Mouse (Mus musculus): ENCODE measurements around the gene Dhx58. TPM values are rescaled to one million over a fixed set of nuclear protein-coding genes. Genes with fewer than 3 reads are reported as not detected.
A peak's percentile ranks its signal among the peaks of the same experiment; 100 is the strongest.
"Not testable (repeated sequence)": the region's sequence is repeated elsewhere in the genome, so short reads cannot be mapped to it uniquely, and the experiment has no call there.

Gene Dhx58
- total RNA-seq, 2 experiments from 2014 or later: 39.5 to 60.6 TPM

GRCm38 (mm10) chr11:100702081-100702851 lies 1.8 kb downstream of the Dhx58 start:
- peak; percentile 72 to 79 for DNase-seq

DNA sequence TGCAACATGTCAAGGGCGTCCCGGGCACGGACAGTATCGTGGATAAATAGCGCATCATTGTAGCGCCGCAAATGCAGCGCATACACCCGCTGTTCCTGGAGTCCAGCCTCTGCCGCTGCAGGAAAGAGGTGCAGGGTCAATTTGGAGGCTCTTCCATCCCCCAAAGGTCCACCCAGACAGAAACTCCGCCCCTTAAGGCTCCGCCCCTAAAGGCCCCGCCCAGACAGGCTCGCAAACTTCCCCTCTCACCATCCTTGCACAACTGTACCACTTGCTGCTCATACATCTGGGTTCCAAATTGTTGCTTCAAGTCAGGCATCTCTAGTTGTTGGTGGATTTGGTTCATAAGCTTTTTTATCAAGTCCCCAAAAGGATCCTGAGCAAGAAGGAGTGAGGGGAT lies 2.8 kb downstream of the Dhx58 start:
- DNase-seq: peak; percentile 87 to 91

- DNase-seq: no peak
Observed at GRCm38 (mm10) chr11:100700710-100701109, 3.4 kb downstream of the Dhx58 start.

DNA sequence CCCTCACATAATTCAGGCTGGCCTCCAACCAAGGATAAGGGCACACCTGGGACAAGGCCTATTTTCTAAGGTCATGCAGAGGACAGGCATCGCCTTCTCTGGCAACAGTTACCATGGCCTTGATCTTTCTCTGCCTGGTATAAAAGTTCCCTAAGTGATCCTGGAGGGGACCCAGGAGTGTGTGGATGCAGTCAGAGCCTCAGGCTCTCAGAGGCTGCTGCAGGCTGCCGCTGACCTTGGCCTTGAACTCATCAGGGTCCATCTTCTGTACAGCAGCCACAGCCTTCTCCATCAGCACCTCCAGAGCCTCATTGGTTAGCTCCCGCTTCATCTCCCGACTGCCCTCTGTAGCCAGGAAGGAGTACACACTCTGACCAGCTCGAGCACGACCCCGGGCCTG lies 6.2 kb downstream of the Dhx58 start:
- DNase-seq: peak; percentile 66 to 71

- peak; percentile 84 for DNase-seq
Observed at GRCm38 (mm10) chr11:100694926-100695325, 9.1 kb downstream of the Dhx58 start.

GRCm38 (mm10) chr11:100693154-100693553 lies 10.9 kb downstream of the Dhx58 start:
- no peak for DNase-seq

DNA sequence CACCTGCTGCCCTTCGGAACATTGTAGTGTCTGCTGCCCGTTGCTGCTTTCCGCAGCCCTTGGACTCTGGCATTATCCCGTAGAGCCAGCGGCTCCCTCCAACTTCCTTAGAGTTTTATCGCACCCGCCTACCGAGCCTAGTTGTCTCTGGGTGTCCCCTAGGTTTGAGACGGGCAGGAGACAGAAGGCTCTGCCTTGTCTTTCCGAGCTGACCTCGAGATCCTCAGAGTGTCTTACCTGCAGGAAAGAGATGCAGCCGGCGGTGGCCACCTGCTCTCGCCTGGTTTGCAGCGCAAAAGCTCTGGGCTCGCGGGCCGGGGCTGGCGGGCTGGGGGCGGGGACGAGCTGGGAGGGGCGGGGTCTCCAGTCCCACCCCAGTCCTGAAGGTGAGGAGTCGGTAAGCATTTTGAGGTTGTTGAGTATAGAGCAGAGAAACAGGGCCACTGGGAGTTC lies 11.9 kb downstream of the Dhx58 start, which contains the start of gene Zfp385c:
Zfp385c (minus strand) TSS at position 292 of the 453 bp plus-strand sequence.
- no peak for DNase-seq

- DNase-seq: no peak
Observed at GRCm38 (mm10) chr11:100690389-100690788, 13.7 kb downstream of the Dhx58 start.

DNA sequence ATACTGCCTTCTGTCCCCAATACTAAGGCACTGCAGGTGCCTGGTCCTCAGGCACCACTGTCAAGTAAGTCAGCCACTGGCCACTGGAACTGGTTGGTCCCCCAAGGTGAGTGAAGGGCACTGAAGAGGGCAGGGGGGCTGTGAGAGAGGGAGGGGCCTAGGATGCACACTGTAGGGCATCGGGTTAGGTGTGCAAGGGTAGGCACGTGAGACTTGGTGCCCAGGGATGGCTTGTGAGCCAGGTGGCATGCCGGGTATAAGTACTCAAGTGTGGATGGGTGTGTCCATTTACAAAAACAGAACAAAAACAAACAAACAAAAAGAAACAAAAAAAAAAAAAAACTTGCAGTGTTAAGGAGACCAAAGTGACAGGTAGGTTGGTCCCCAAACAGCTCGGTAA lies 15.6 kb downstream of the Dhx58 start:
- no peak for DNase-seq

DNA sequence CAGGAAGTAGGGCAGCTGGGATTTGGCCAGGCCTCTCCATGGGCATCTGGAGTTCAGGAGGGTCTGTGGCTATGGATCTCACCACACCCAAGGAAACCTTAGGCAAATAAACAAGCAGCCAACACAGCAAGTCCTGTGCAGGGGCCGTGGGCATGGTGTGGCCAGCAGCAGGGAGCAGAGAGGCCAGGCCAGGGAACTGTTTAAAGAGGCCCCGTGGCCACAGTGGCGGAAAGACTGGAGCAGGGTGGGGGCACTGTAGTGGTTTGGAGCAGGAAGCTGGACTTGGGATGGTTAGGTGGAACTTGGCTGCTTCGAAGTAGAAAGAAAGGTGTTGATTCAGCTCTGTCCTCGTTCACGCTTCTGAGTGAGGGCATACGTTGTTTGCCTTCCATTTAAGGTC lies 16.8 kb downstream of the Dhx58 start:
- no peak for DNase-seq

GRCm38 (mm10) chr11:100685371-100685770 lies 18.7 kb downstream of the Dhx58 start:
- no peak for DNase-seq

GRCm38 (mm10) chr11:100684084-100684483 lies 20.0 kb downstream of the Dhx58 start:
- no peak for DNase-seq

GRCm38 (mm10) chr11:100682526-100682925 lies 21.5 kb downstream of the Dhx58 start:
- DNase-seq: no peak

DNA sequence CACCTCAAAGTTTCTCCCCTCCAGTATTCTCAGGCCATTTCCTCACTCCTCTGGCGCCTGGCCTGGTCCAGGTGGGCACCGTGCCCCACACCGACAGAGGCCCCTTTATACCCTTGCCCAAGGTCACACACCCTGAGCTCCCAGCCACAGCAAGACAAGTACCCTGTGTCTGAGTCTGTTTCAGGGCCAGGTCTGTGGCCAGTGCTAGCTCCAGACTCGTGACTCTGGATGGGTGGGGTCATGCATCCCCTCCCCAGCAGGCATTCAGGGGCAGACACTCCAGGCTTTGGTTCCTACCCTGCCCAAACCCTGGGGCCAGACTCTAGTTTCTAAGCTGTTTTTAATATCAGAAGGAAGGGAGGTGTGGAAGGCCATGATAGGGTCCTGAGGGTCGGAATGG lies 22.2 kb downstream of the Dhx58 start:
- no peak for DNase-seq

DNA sequence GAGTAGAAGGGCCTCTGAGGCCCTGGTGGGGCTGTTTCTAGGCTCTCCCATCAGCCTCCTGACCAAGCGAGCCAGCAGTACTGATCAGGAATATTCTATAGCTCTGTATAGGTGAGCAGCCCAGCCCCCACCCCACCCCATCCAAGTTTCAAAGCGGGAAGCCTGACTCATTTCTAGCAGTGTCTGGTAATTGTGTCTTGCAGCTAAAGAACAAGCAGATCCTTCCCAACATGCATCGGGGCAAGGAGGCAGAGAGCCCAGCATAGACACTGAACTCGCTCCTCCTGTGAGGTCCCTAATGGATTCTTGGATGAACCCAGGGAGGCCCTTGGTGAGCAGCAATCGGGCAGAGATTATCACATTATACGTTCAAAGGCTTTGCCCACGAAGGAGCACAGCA lies 26.3 kb downstream of the Dhx58 start:
- DNase-seq: no peak

DNA sequence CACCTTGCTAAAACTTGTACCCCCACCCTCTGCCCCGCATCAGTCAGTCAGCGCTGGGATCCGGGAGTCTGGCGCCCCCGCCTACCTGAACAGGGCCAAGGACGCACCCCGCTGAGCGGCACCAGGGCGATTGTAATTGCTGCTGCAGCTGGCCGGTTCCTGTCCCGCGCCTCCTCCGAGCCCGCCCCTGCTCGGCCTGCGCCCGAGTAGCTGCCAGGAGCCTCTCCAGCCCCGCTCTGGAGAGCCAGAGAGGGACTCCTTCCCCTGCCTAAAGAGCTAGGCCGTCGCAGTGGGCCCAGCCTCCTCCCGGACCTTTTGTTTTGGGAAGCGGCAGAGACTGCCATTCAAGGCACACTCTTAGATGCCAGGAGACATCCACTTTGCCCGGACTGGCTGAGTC lies 30.9 kb downstream of the Dhx58 start:
- peak; percentile 72 to 73 for DNase-seq

DNA sequence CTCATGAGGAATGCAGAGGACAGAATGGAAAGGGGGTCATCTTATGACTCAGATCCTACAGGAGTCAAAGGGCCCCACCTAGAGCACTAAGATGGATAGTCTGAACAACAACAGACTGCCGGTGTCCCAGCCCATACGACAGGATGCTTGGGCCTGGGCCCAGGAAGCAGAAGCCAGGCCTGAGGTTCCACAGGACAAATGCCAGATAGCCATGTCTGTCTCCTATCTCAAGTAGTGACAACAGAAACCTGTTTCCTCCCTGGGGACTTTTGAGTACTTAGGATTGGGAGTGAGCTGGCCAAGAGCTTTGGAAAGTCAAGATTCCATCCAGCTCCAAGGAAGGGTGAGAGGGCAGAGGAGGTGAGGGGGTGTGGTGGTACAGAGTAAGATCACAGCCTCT lies 32.1 kb downstream of the Dhx58 start:
- no peak for DNase-seq

DNA sequence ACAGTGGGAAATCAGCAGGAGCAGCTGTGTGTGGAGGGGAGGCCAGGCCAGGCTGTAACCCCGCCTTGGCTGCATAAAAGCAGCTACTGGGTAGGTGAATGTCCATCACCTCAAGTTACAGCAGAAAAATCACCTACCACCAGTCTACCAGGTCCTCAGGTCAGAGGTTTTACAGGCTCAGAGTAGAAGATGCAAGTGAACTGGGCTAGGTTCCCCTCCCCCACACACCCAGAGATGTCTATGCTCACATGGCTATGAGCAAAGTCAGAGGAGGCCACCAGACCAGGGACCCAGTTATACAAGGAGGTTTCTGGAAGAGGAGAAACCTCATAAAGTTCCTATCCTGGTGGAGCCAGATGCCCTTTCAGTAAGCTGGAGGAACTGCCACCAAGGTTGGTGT lies 33.0 kb downstream of the Dhx58 start:
- no peak for DNase-seq

DNA sequence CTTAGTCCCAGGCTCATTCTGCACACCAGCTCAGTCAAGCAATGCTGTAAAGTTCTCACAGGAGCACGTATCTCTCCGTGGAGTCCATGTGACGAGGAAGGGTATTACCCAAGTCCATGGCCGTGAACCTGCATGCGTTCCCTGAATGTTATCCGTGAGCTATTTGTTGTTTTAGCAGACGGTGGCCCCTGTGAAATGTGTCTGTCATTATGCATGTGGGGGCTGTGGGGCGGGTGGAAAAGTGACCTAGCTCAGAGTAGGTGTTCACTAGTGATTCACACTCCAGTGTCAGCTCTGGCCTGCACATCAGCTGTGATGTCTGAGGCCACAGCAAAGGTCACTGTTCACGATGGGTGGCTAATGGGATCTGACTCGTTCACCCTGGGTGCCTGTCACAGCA lies 44.3 kb downstream of the Dhx58 start:
- DNase-seq: peak in 1 of 2 experiments; percentile 23

DNA sequence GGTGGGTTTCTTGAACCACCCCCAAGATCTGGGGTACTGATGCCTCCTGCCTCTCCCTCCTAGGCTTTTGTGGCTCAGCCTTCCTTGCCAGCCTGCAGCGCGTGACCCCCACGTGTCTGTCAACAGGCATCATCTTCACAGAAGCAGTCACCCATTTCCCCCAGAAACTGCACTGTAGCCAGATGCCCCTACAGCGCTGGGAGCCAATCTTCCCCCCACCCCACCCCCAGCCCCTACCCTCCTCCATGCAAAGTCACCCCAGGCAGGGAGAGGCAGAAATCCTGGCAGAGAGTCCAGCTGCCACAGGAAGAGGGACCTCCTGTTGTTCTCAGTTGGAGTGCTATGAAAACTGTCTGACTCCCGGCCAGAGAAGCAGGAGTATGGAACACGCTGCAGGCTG lies 47.6 kb downstream of the Dhx58 start:
- DNase-seq: no peak

- not testable (repeated sequence) for DNase-seq
Observed at GRCm38 (mm10) chr11:100655589-100655988, 48.5 kb downstream of the Dhx58 start.

DNA sequence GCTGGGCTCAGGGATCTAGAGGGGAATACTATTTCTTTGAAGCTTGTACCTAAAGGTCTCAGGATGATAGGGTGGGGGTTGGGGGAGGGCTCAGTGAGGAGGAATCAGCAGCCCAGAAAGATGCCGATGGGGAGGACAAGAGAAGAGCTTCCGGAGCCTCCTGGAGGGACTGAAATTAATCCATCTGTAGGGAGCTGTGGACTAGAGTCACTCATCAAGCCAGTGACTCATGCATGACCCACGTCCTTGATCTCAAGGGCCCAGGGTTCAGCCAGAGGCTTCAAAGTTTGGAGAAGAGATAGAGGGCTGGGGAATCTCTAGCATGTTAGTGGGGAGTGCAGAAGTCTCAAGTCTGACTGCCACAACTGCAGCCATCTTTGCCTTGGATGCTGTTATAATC lies 52.3 kb downstream of the Dhx58 start:
- peak; percentile 76 to 84 for DNase-seq

GRCm38 (mm10) chr11:100651205-100651604 lies 52.9 kb downstream of the Dhx58 start:
- DNase-seq: no peak

GRCm38 (mm10) chr11:100648405-100648804 lies 55.7 kb downstream of the Dhx58 start:
- DNase-seq: no peak

Data from adrenal gland, postnatal 36 days (tissue).